8 mouse cellular contexts compared by ENCODE assay signal in genomic region chr14:47276036-47276603, GRCm38 (mm10). TPM values are rescaled to one million over a fixed set of nuclear protein-coding genes. Genes with fewer than 3 reads are reported as not detected.
DNase-seq lines count a peak whose midpoint lies in the region; ATAC-seq and TF ChIP-seq lines count a peak whose summit lies in the region.

No protein-coding gene starts in this region.

- H3K4me2 ChIP-seq in heart, embryonic 14.5 days (ENCODE audit: low read length), result peak overlapping the region; percentile 89
- peak overlapping the region; percentile 77 for H3K4me2 ChIP-seq in limb, embryonic 12.5 days
- peak overlapping the region; percentile 58 for H3K4me2 ChIP-seq in midbrain, postnatal 0 days (ENCODE audit: low read depth, low read length, poor library complexity, severe bottlenecking)

- TF ChIP-seq EP300 in ES-Bruce4 (IDR thresholded peaks at IDR 0.05; ENCODE audit: insufficient read depth, low read depth, low read length), result no peak

- H3K27me3 ChIP-seq in heart, embryonic 14.5 days (ENCODE audit: control insufficient read depth, insufficient read depth, low read length), result no peaks in the 10 kb centered on the region
- no peaks in the 10 kb centered on the region for H3K27me3 ChIP-seq in ES-Bruce4 (ENCODE audit: control insufficient read depth, insufficient read depth, low read length, poor library complexity, severe bottlenecking)
- H3K27me3 ChIP-seq in erythroblast, embryonic 14.5 days (ENCODE audit: control insufficient read depth), result no peaks in the 10 kb centered on the region
- no peaks in the 10 kb centered on the region for H3K27me3 ChIP-seq in limb, embryonic 12.5 days
- H3K27me3 ChIP-seq in midbrain, postnatal 0 days (ENCODE audit: insufficient read depth, low read length), result no peaks in the 10 kb centered on the region

- ATAC-seq in heart, embryonic 14.5 days (ENCODE audit: insufficient number of reproducible peaks, insufficient read depth, low FRiP score, low read depth), result no peak
- peak; percentile 14; the same call in 1 of the 2 replicates for ATAC-seq in limb, embryonic 12.5 days (ENCODE audit: insufficient number of reproducible peaks, insufficient read depth, low FRiP score, low TSS enrichment, low read depth)
- peak; percentile 31; the same call in 1 of the 2 replicates for ATAC-seq in midbrain, postnatal 0 days (ENCODE audit: low FRiP score)

- no peak for DNase-seq in heart, adult 9 months (ENCODE audit: low spot score in 2 of 2)
- DNase-seq in midbrain, postnatal 0 days (ENCODE audit: low spot score), result peak; percentile 19
- no peak for DNase-seq in adrenal gland, adult (ENCODE audit: inconsistent age in 2 of 2, low spot score in 1 of 2)
- DNase-seq in testis, postnatal 14 days (ENCODE audit: low spot score), result no peak

- no peak for TF ChIP-seq POLR2A in ES-Bruce4 (IDR thresholded peaks at IDR 0.05; ENCODE audit: insufficient read depth, low read length)

- peak overlapping the region; percentile 83 to 94 for H3K27ac ChIP-seq in heart, embryonic 14.5 days (replicated peaks in 1 of 2; ENCODE audit: control insufficient read depth in 1 of 2, insufficient read depth in 1 of 2, low read depth in 2 of 2, low read length in 2 of 2)
- H3K27ac ChIP-seq in ES-Bruce4 (ENCODE audit: insufficient read depth, low read length), result no peak overlapping the region
- H3K27ac ChIP-seq in limb, embryonic 12.5 days, result peak overlapping the region; percentile 96
- peak overlapping the region; percentile 86 for H3K27ac ChIP-seq in midbrain, postnatal 0 days (ENCODE audit: low read depth, low read length)

- peaks cover 0 to 10% of the 10 kb centered on the region in 2 experiments; a peak in 2 of 4 replicates for H3K4me1 ChIP-seq in heart, embryonic 14.5 days (ENCODE audit: control insufficient read depth in 2 of 2, insufficient read depth in 2 of 2, low read length in 2 of 2)
- no peaks in the 10 kb centered on the region for H3K4me1 ChIP-seq in ES-Bruce4 (ENCODE audit: control insufficient read depth, insufficient read depth, low read length)
- H3K4me1 ChIP-seq in erythroblast, embryonic 14.5 days (ENCODE audit: control insufficient read depth), result peaks cover 33% of the 10 kb centered on the region
- peaks cover 19% of the 10 kb centered on the region for H3K4me1 ChIP-seq in limb, embryonic 12.5 days (replicated peaks)
- H3K4me1 ChIP-seq in midbrain, postnatal 0 days (ENCODE audit: insufficient read depth, low read length), result no peaks in the 10 kb centered on the region

- no peak for TF ChIP-seq CTCF in ES-Bruce4 (IDR thresholded peaks at IDR 0.05; ENCODE audit: low read depth, low read length)
- no peak for TF ChIP-seq CTCF in midbrain, postnatal 0 days (IDR thresholded peaks at IDR 0.05)

- 2% methylated on average over 22 of the region's 22 CpGs for WGBS in heart, embryonic 14.5 days
- WGBS in limb, embryonic 12.5 days, result 3% methylated on average over 22 of the region's 22 CpGs
- 3% methylated on average over 22 of the region's 22 CpGs for WGBS in midbrain, postnatal 0 days

- H3K36me3 ChIP-seq in heart, embryonic 14.5 days (ENCODE audit: control insufficient read depth, insufficient read depth, low read length), result peaks cover 29% of the 10 kb centered on the region
- H3K36me3 ChIP-seq in ES-Bruce4 (ENCODE audit: control insufficient read depth, insufficient read depth, low read length, poor library complexity, severe bottlenecking), result peaks cover 13% of the 10 kb centered on the region
- peaks cover 69% of the 10 kb centered on the region for H3K36me3 ChIP-seq in erythroblast, embryonic 14.5 days (ENCODE audit: control insufficient read depth)
- H3K36me3 ChIP-seq in limb, embryonic 12.5 days, result peaks cover 26% of the 10 kb centered on the region
- H3K36me3 ChIP-seq in midbrain, postnatal 0 days (ENCODE audit: insufficient read depth, low read length), result no peaks in the 10 kb centered on the region

- no peaks in the 10 kb centered on the region for H3K9me3 ChIP-seq in heart, embryonic 14.5 days (ENCODE audit: control insufficient read depth, low read length)
- H3K9me3 ChIP-seq in ES-Bruce4 (replicated peaks; ENCODE audit: control insufficient read depth, insufficient read depth, low read length, poor library complexity, severe bottlenecking), result no peaks in the 10 kb centered on the region
- no peaks in the 10 kb centered on the region for H3K9me3 ChIP-seq in erythroblast, embryonic 14.5 days (ENCODE audit: control insufficient read depth, low read length)
- H3K9me3 ChIP-seq in limb, embryonic 12.5 days, result no peaks in the 10 kb centered on the region
- H3K9me3 ChIP-seq in midbrain, postnatal 0 days (ENCODE audit: low read length), result no peaks in the 10 kb centered on the region

- peak overlapping the region; percentile 91 for H3K9ac ChIP-seq in heart, embryonic 14.5 days (ENCODE audit: low read length)
- peak overlapping the region; percentile 74 for H3K9ac ChIP-seq in ES-Bruce4 (ENCODE audit: low read depth, poor library complexity, severe bottlenecking)
- H3K9ac ChIP-seq in limb, embryonic 12.5 days (replicated peaks), result peak overlapping the region; percentile 88
- H3K9ac ChIP-seq in midbrain, postnatal 0 days (replicated peaks; ENCODE audit: low read length, poor library complexity, severe bottlenecking), result peak overlapping the region; percentile 78

- H3K4me3 ChIP-seq in heart, embryonic 14.5 days (ENCODE audit: control insufficient read depth in 1 of 2, insufficient read depth in 1 of 2, low read depth in 1 of 2, low read length in 2 of 2), result peak overlapping the region; percentile 69 to 92
- peak overlapping the region; percentile 67 for H3K4me3 ChIP-seq in ES-Bruce4 (ENCODE audit: low read depth, low read length)
- peak overlapping the region; percentile 90 for H3K4me3 ChIP-seq in erythroblast, embryonic 14.5 days (replicated peaks)
- peak overlapping the region; percentile 83 for H3K4me3 ChIP-seq in limb, embryonic 12.5 days (replicated peaks)
- H3K4me3 ChIP-seq in midbrain, postnatal 0 days (ENCODE audit: low read depth, low read length), result peak overlapping the region; percentile 90

RNA-seq across cellular contexts. Expression of gene Wdhd1, which starts 0.5 kb away (rescaled TPM):
- polyA plus RNA-seq in heart, embryonic 14.5 days (2014; fragmentation: Nextera tagmentation; extraction: Ambion mirVana), result 13.5 and 15.2 TPM in 2 replicates
- polyA plus RNA-seq in ES-Bruce4 (2011; ENCODE audit: insufficient read depth, insufficient read length, low read depth, missing spikeins), result 42.7 and 55.4 TPM in 2 replicates
- 1.1 and 1.5 TPM in 2 replicates for polyA plus RNA-seq in erythroblast, embryonic 14.5 days (2012)
- polyA plus RNA-seq in limb, embryonic 12.5 days (2016; fragmentation: Nextera tagmentation; extraction: Ambion mirVana), result 56.6 and 59.0 TPM in 2 replicates
- total RNA-seq in midbrain, postnatal 0 days (2014; rRNA removed), result 9.8 and 12.3 TPM in 2 replicates
- polyA plus RNA-seq in midbrain, postnatal 0 days (2015; fragmentation: Nextera tagmentation; extraction: Ambion mirVana), result 7.8 and 8.8 TPM in 2 replicates

RNA-seq across cellular contexts. Expression of gene Socs4, which starts 0.6 kb away (rescaled TPM):
- 2.9 and 3.4 TPM in 2 replicates for polyA plus RNA-seq in heart, embryonic 14.5 days (2014; fragmentation: Nextera tagmentation; extraction: Ambion mirVana)
- 22.8 and 24.2 TPM in 2 replicates for polyA plus RNA-seq in ES-Bruce4 (2011; ENCODE audit: insufficient read depth, insufficient read length, low read depth, missing spikeins)
- 0.11 and 0.18 TPM in 2 replicates for polyA plus RNA-seq in erythroblast, embryonic 14.5 days (2012)
- polyA plus RNA-seq in limb, embryonic 12.5 days (2016; fragmentation: Nextera tagmentation; extraction: Ambion mirVana), result 3.2 and 4.0 TPM in 2 replicates
- total RNA-seq in midbrain, postnatal 0 days (2014; rRNA removed), result 7.9 and 10.0 TPM in 2 replicates
- 1.7 and 2.7 TPM in 2 replicates for polyA plus RNA-seq in midbrain, postnatal 0 days (2015; fragmentation: Nextera tagmentation; extraction: Ambion mirVana)

RNA-seq across cellular contexts. Expression of gene Mapk1ip1l, which starts 21.9 kb away (rescaled TPM):
- 51.6 and 53.8 TPM in 2 replicates for polyA plus RNA-seq in heart, embryonic 14.5 days (2014; fragmentation: Nextera tagmentation; extraction: Ambion mirVana)
- polyA plus RNA-seq in ES-Bruce4 (2011; ENCODE audit: insufficient read depth, insufficient read length, low read depth, missing spikeins), result 204 and 215 TPM in 2 replicates
- 6.5 and 10.4 TPM in 2 replicates for polyA plus RNA-seq in erythroblast, embryonic 14.5 days (2012)
- 83.5 and 94.7 TPM in 2 replicates for polyA plus RNA-seq in limb, embryonic 12.5 days (2016; fragmentation: Nextera tagmentation; extraction: Ambion mirVana)
- total RNA-seq in midbrain, postnatal 0 days (2014; rRNA removed), result 51.0 and 57.6 TPM in 2 replicates
- polyA plus RNA-seq in midbrain, postnatal 0 days (2015; fragmentation: Nextera tagmentation; extraction: Ambion mirVana), result 29.9 and 36.3 TPM in 2 replicates
